Mouse (Mus musculus): ENCODE results near the gene Bcor. TPM values are rescaled to one million over a fixed set of nuclear protein-coding genes. Genes with fewer than 3 reads are reported as not detected.

Gene Bcor
- polyA plus RNA-seq, 1 experiment from 2014 or later, result 27.7 TPM

GRCm38 (mm10) chrX:12048166-12048565, 112.0 kb downstream of the Bcor start:
- Histone ChIP-seq H3K27me3 (ENCODE audit: control insufficient read depth, insufficient read depth, low read length) (0 out of 2 replicates have a peak, but pooled peaks cover 2% of the 10 kb centered on the region), H3K4me2 (no peak overlapping the region), H3K4me3 (ENCODE audit: low read depth, low read length) (no peak overlapping the region), H3K9ac (ENCODE audit: low read length) (no peak overlapping the region), H3K4me1 (ENCODE audit: control insufficient read depth, insufficient read depth, low read length) (peaks cover 3% of the 10 kb centered on the region), H3K36me3 (ENCODE audit: control insufficient read depth, insufficient read depth, low read length) (no peaks in the 10 kb centered on the region), H3K27ac (ENCODE audit: low read depth, low read length) (no peak overlapping the region), H3K9me3 (ENCODE audit: control insufficient read depth, low read length) (no peaks in the 10 kb centered on the region)
- WGBS, result 37% methylated on average over 9 of the region's 9 CpGs
- ATAC-seq (ENCODE audit: low FRiP score) (0 out of 2 replicates have a peak, but pooled peaks have one; percentile 23), DNase-seq (ENCODE audit: low spot score, missing footprints) (peak; percentile 84)

DNA sequence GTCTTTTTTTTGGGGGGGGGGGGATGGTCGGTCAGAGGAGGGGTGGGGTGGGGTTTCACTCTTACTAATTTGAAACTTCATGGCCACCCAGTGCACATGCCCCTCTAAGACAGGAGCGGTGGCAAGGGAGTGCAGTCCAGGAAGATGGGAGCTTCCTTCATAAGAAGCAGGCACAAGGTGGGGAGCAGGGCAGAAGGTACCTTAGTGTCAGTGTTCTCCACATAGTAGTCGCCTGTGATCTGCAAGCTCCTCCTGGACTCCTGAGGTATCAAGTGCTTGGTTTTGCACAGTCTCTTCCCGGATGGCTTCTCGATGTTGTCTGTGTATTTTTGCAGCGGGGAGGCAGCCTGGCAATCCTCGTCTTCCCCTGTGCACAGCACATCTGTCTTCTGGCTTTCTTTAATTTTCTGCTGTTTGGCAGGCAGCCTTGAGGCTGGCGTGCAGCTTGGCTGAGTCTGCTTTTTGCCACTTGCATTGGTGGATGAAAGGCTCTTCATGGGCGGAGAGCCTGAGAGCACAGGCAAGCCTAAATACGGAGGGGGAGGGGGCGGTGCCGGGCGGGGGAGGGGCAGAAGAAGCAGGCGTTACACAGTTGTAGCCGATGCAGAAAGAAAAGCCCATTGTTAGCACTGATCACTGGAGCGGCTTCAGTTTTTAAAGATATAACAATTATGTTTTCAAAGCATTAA, 112.8 kb downstream of the Bcor start:
- no peak overlapping the region for H3K9ac ChIP-seq (ENCODE audit: low read length)
- 0 out of 2 replicates have a peak, but pooled peaks cover 2% of the 10 kb centered on the region for H3K27me3 ChIP-seq (ENCODE audit: control insufficient read depth, insufficient read depth, low read length)
- H3K4me2 ChIP-seq, result no peak overlapping the region
- H3K9me3 ChIP-seq (ENCODE audit: control insufficient read depth, low read length), result no peaks in the 10 kb centered on the region
- 31% methylated on average over 16 of the region's 16 CpGs for WGBS
- H3K27ac ChIP-seq (ENCODE audit: low read depth, low read length), result no peak overlapping the region
- H3K4me3 ChIP-seq (ENCODE audit: low read depth, low read length), result no peak overlapping the region
- H3K4me1 ChIP-seq (ENCODE audit: control insufficient read depth, insufficient read depth, low read length), result peaks cover 3% of the 10 kb centered on the region
- ATAC-seq (ENCODE audit: low FRiP score) (peak; percentile 71; the same call in 1 of the 2 replicates), DNase-seq (ENCODE audit: low spot score, missing footprints) (peak; percentile 85)
- H3K36me3 ChIP-seq (ENCODE audit: control insufficient read depth, insufficient read depth, low read length), result no peaks in the 10 kb centered on the region

DNA sequence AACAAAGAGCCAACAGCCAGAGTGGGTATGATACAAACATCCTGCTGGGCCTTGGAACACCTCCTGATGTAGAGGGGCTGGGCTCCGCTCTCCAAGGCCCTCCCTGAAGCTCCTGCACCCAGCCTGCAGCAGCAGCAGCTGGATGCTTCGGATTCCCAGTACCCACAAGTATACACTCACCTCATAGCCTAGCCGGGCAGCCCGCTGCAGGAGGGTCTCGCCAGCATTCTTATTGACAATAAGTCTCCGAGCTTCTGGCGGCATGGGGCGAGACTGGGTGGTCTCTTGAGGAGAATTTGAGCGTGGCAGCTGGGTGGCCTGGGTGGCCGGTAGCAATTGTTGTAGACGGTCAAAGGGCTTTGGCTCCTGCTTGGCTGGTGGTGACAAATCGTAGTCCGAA, 113.5 kb downstream of the Bcor start:
- no peak overlapping the region for H3K4me3 ChIP-seq (ENCODE audit: low read depth, low read length)
- H3K36me3 ChIP-seq (ENCODE audit: control insufficient read depth, insufficient read depth, low read length), result no peaks in the 10 kb centered on the region; the same call in 1 of the 2 replicates
- H3K9ac ChIP-seq (ENCODE audit: low read length), result no peak overlapping the region
- H3K4me1 ChIP-seq (ENCODE audit: control insufficient read depth, insufficient read depth, low read length), result peaks cover 3% of the 10 kb centered on the region
- H3K4me2 ChIP-seq, result no peak overlapping the region
- no peak overlapping the region for H3K27ac ChIP-seq (ENCODE audit: low read depth, low read length)
- WGBS, result 43% methylated on average over 13 of the region's 13 CpGs
- no peak for ATAC-seq (ENCODE audit: low FRiP score)
- DNase-seq (ENCODE audit: low spot score, missing footprints), result peak; percentile 73
- H3K9me3 ChIP-seq (ENCODE audit: control insufficient read depth, low read length), result no peaks in the 10 kb centered on the region
- H3K27me3 ChIP-seq (ENCODE audit: control insufficient read depth, insufficient read depth, low read length), result 0 out of 2 replicates have a peak, but pooled peaks cover 2% of the 10 kb centered on the region

DNA sequence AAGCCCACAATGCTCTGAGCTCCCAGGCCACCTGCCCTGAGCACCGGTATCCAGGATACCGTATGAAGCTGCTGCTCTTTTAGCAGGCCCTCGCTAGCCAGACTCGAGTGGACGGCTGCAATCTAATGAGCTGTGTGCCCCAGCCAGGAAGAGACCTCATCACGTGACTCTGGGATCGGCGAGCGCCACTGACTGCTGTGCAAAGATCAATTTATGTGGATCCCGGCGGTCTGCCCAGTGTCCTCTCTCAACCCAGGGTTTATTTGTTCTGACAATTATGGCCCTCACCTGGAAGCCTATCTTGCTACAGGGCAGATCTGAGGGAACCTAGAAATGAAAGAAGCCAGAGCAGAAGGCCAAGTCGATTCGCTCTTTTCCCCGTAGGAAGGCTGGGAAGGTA, 116.8 kb downstream of the Bcor start:
- Histone ChIP-seq H3K27ac (ENCODE audit: low read depth, low read length) (no peak overlapping the region), H3K4me2 (no peak overlapping the region), H3K4me1 (ENCODE audit: control insufficient read depth, insufficient read depth, low read length) (peaks cover 3% of the 10 kb centered on the region; the same call in 1 of the 2 replicates), H3K36me3 (ENCODE audit: control insufficient read depth, insufficient read depth, low read length) (peaks cover 6% of the 10 kb centered on the region), H3K4me3 (ENCODE audit: low read depth, low read length) (no peak overlapping the region), H3K9ac (ENCODE audit: low read length) (no peak overlapping the region), H3K27me3 (ENCODE audit: control insufficient read depth, insufficient read depth, low read length) (0 out of 2 replicates have a peak, but pooled peaks cover 2% of the 10 kb centered on the region), H3K9me3 (ENCODE audit: control insufficient read depth, low read length) (no peaks in the 10 kb centered on the region)
- DNase-seq (ENCODE audit: low spot score, missing footprints), result peak; percentile 71
- no peak for ATAC-seq (ENCODE audit: low FRiP score)
- 82% methylated on average over 14 of the region's 14 CpGs for WGBS

- Histone ChIP-seq H3K4me1 (ENCODE audit: control insufficient read depth, insufficient read depth, low read length) (no peaks in the 10 kb centered on the region), H3K9me3 (ENCODE audit: control insufficient read depth, low read length) (no peaks in the 10 kb centered on the region), H3K9ac (ENCODE audit: low read length) (no peak overlapping the region), H3K27me3 (ENCODE audit: control insufficient read depth, insufficient read depth, low read length) (no peaks in the 10 kb centered on the region), H3K4me3 (ENCODE audit: low read depth, low read length) (no peak overlapping the region), H3K36me3 (ENCODE audit: control insufficient read depth, insufficient read depth, low read length) (peaks cover 8% of the 10 kb centered on the region), H3K27ac (ENCODE audit: low read depth, low read length) (no peak overlapping the region), H3K4me2 (no peak overlapping the region)
- ATAC-seq (ENCODE audit: low FRiP score) (no peak), DNase-seq (ENCODE audit: low spot score, missing footprints) (peak; percentile 70)
- 93% methylated on average over 5 of the region's 5 CpGs for WGBS
These were observed 118.7 kb downstream of the Bcor start for GRCm38 (mm10) chrX:12041453-12041852.

- Histone ChIP-seq H3K9me3 (ENCODE audit: control insufficient read depth, low read length) (no peaks in the 10 kb centered on the region), H3K4me2 (no peak overlapping the region), H3K27ac (ENCODE audit: low read depth, low read length) (no peak overlapping the region), H3K27me3 (ENCODE audit: control insufficient read depth, insufficient read depth, low read length) (no peaks in the 10 kb centered on the region), H3K9ac (ENCODE audit: low read length) (no peak overlapping the region), H3K36me3 (ENCODE audit: control insufficient read depth, insufficient read depth, low read length) (no peaks in the 10 kb centered on the region), H3K4me1 (ENCODE audit: control insufficient read depth, insufficient read depth, low read length) (no peaks in the 10 kb centered on the region), H3K4me3 (ENCODE audit: low read depth, low read length) (no peak overlapping the region)
- no peak for ATAC-seq (ENCODE audit: low FRiP score)
- no peak for DNase-seq (ENCODE audit: low spot score, missing footprints)
- WGBS, result 49% methylated on average over 15 of the region's 15 CpGs
These were observed 145.3 kb downstream of the Bcor start for GRCm38 (mm10) chrX:12014726-12015464.

DNA sequence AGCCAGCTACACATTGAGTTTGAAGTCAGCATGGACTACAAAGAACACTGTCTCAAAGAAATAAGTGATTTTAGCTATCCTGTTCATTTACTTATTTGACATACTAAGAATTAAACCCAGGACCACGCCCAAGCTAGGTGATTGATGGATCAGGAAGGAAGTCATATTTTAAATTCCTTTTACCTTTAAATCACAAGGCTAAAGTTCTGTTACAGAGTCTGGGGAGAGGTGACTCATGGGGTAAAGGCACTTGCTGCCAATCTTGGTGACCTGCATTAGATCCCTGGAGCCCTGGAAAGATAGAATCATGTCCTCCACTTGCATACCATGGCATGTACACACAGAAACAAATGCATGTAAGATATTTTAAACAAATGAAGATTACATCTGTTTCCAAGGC, 149.5 kb downstream of the Bcor start:
- no peak overlapping the region for H3K9ac ChIP-seq (ENCODE audit: low read length)
- ATAC-seq (ENCODE audit: low FRiP score), result no peak
- no peaks in the 10 kb centered on the region for H3K36me3 ChIP-seq (ENCODE audit: control insufficient read depth, insufficient read depth, low read length)
- H3K27me3 ChIP-seq (ENCODE audit: control insufficient read depth, insufficient read depth, low read length), result peaks cover 15% of the 10 kb centered on the region
- H3K4me1 ChIP-seq (ENCODE audit: control insufficient read depth, insufficient read depth, low read length), result no peaks in the 10 kb centered on the region; the same call in none of the 2 replicates
- H3K27ac ChIP-seq (ENCODE audit: low read depth, low read length), result no peak overlapping the region
- no peaks in the 10 kb centered on the region for H3K9me3 ChIP-seq (ENCODE audit: control insufficient read depth, low read length)
- WGBS, result 82% methylated on average over 1 of the region's 1 CpGs
- DNase-seq (ENCODE audit: low spot score, missing footprints), result no peak
- no peak overlapping the region for H3K4me2 ChIP-seq
- H3K4me3 ChIP-seq (ENCODE audit: low read depth, low read length), result no peak overlapping the region

DNA sequence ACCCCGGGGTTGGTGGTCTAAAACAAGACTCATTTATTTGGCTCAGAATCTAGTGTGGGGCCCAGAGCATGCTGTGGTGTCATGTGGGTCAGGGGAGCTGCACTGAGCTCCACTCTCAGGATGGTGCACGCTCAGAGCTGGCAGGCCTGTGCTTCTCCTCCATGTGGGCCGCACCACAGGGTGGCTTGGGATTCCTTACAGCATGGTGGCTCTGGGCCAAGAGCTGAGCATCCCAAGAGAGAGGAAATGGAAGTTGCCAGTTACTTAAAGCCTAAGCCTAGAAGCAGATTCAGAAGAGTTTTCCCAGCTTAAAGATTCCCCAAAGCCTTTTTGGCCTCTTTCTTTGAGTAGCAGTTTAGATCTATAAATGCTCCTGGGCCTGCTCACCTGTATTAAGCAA, 151.1 kb downstream of the Bcor start:
- no peak overlapping the region for H3K27ac ChIP-seq (ENCODE audit: low read depth, low read length)
- ATAC-seq (ENCODE audit: low FRiP score) (no peak), DNase-seq (ENCODE audit: low spot score, missing footprints) (no peak)
- H3K27me3 ChIP-seq (ENCODE audit: control insufficient read depth, insufficient read depth, low read length), result peaks cover 22% of the 10 kb centered on the region
- H3K9ac ChIP-seq (ENCODE audit: low read length), result no peak overlapping the region
- no peaks in the 10 kb centered on the region for H3K9me3 ChIP-seq (ENCODE audit: control insufficient read depth, low read length)
- H3K4me3 ChIP-seq (ENCODE audit: low read depth, low read length), result no peak overlapping the region
- H3K4me1 ChIP-seq (ENCODE audit: control insufficient read depth, insufficient read depth, low read length), result peaks cover 6% of the 10 kb centered on the region
- no peaks in the 10 kb centered on the region for H3K36me3 ChIP-seq (ENCODE audit: control insufficient read depth, insufficient read depth, low read length)
- WGBS, result 41% methylated on average over 3 of the region's 3 CpGs
- no peak overlapping the region for H3K4me2 ChIP-seq
